Mouse (Mus musculus) hematopoietic stem cell, adult 5-6 weeks (primary cell): ENCODE data around the gene Gria3. TPM values are rescaled to one million over a fixed set of nuclear protein-coding genes. Genes with fewer than 3 reads are reported as not detected.

ENCODE experiments used
- ATAC-seq, 2 experiments: fragments of 125-278 bp in 1 of 2; replicated peaks in 1 of 2; 2 replicates each; pipeline ENCODE4 v1.8.0; 2016 to 2017; ENCODE audit warnings: inconsistent platforms in 2 of 2, mild to moderate bottlenecking in 2 of 2, moderate number of reproducible peaks in 2 of 2, low read depth in 1 of 2, moderate TSS enrichment in 1 of 2; ENCODE audit not compliant: low FRiP score in 2 of 2, poor library complexity in 2 of 2, severe bottlenecking in 2 of 2, insufficient read depth in 1 of 2, low TSS enrichment in 1 of 2
- total RNA-seq: library from RNA; stranded (forward); fragments of 172-1452, 232-1000 nt; gene quantifications from 2 replicates; pipeline ENCODE4 v1.2.3, GENCODE M21; 2017

Gria3 gene
- total RNA-seq, 1 experiment from 2014 or later: 24.2 TPM

DNA sequence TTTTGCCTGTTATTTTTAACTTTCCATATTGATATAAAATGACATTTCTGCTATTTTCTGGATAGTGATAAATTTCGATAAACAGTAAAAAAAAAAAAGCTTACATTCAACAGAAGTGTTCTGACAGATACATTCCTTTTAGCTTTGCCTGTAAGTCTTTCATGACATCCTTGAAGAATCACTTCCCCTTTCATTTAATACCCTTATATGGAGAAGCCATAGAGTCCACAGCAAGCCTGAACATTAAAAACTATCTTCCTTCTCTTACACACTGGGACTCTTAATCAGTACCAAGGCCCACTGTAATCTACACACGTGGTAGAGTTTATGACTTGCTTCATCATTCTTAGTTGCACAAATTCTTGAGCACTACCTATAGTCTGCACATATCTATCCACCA is 131.9 kb downstream of the Gria3 start:
- 0 out of 4 replicates have a peak, but pooled peaks of 1 of the 2 experiments have one; percentile 7 for ATAC-seq

DNA sequence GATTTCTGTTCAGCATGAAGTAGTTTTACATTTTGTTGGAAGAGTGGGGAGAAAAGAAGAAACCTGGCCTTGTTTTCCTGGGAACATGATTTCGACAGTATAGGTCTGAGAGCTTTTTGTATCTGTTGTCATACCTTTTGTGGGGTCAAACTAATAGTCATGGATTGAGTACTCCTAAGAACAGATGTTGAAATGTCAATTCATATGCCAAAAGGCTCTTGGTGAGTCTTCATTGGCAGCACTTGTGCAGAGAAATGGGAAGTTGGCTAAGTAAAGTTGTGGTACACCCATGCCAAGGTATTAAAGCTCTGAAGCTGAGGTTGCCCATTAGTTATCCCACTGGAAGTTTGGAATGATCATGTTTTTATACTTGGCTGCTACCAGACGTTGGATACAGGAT is 135.2 kb downstream of the Gria3 start:
- ATAC-seq: no peak

DNA sequence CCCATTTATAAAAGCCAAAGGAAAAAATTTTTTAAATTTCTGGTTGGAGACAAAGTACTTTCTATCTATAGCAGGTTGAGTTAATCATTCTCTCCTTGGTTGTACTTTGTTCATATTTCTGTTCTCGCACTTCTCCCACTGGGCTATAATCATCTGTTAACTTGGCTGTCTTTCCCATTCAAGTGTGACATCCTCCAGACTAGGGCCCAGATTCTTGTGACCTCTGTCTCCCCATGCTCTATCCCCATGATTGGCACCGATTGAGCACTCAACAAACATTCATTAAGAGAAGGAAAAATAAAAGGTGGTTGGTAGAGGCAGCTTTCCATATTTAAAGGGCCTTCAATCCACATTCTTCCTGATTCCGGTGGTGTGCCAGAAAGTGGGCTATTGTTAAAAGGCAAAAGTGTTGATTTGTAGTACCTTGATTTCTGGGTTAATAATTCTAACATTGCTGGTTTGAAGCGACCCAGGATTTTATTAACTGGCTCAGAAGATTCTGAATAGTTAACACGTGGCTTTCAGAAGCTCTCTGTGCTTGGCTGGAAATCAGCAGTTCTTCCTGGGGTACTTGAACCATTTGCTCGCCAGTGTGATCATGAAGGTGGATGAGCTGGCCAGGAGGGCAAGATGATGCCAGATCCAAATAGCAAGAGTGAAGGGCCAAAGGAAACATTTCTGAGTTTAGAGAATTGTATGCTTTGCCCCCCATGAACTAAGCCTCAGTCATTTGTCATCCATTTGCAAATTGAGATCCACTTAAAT is 161.8 kb downstream of the Gria3 start:
- no peak for ATAC-seq

DNA sequence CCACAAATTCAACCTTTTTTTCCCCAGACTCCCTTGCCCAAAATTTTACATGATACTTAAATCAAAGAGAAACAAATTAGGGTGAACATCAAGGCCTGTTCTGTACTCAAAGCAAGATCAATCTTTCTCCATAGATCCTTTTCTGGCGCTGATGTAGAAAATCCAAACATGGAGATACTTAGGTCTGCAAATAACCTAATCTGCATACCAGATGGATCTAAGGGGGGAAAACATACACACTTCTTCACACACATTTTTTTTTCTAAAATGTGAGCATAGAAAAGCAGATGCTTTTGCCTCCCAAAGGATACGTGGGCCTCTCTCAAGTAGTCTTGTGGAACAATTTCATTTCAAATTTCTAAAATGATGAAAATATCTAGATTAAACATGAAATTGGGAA is 164.2 kb downstream of the Gria3 start:
- ATAC-seq: no peak

DNA sequence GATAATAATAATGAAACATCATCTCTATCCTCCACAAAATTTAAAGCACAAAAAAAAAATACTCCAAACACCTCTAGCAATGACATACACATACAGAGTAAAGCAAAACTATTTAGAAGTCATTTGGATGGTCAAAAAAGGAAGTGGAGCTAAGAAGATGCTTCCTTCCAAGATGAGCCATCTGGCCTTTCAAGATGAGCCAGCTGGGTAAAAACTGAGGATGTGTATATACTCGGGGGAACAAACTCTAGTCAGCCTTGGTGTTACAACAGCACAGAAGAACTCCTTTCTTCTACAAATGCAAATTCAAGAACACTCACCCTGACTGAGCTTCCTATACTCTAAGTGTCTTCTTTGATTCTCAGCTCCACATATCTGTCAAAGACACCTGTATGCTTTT is 172.4 kb downstream of the Gria3 start:
- no peak for ATAC-seq

DNA sequence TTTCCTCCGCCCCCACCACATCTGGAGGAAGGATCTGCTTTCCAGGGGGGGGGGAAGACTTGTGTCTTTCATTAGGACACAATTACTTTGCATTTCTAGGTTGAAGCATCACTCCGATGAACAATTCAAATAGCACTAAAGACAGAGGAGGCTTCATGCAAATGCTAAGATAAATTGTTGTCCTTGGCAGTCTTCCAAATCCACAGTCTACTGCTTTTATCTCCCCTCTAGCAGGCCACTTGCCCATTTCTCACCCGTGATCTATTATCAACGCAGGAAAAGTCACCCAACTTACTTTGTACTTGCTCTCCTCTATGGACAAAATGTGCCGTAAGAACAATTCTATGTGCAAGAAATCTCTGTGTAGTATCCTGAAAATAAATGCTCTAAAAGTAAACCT is 178.1 kb downstream of the Gria3 start:
- no peak for ATAC-seq

DNA sequence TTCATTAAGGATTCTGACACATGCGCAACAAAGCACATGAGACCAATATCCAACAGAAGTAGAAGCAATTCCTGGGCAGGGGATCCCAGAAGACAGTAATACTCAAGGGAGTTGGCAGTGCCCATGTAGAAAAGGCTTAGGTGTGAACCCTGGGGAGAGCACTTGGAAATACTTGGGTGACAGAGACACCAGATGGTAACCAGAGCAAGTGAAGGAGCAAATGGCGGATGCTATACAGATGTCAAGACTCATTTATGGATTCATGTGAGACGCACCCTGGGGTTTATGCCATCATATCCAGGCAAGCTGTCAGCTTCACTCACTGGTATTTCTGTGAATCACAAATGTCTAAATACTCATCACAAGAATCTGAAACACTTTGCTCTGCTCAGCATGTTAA is 187.0 kb downstream of the Gria3 start:
- no peak for ATAC-seq

DNA sequence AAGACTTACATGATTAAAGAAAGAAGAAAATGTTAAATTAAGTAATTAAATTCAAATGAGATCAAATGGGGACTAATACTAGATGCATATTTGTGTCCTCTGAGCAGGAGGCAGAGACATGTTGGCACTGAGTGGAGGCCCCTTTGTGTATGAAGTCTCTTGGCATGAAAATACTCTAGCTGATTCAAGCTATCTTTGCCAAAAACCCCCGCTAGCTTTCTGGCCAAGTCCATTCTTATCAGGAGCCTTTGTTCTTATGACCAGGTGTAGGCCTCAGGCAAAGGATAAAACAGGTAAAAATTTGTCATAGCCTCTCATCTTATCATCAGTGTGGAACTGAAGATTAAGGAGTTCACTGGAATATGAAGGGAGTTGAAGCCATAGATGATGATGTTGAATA is 206.5 kb downstream of the Gria3 start:
- no peak for ATAC-seq

DNA sequence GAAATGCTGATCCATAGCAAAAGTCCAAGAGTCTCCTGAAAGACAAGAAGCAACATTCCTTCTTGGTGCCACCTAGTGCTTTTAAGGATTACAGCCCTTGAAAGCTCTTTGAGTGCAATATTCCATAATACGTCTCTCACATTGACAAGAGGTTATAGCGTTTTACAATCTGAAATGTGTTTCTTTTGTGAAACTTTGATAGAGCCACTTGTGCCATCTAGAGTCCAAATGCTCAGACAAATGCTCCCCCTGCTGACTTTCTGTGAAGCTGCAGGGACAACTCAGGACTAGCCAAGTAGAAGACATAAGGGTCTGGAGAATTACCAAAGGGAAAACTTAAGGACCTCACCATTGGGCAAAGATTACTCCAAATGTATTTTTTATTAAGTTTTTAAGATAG is 214.3 kb downstream of the Gria3 start:
- ATAC-seq: peak; percentile 32 to 71; a peak in 3 of 4 replicates

DNA sequence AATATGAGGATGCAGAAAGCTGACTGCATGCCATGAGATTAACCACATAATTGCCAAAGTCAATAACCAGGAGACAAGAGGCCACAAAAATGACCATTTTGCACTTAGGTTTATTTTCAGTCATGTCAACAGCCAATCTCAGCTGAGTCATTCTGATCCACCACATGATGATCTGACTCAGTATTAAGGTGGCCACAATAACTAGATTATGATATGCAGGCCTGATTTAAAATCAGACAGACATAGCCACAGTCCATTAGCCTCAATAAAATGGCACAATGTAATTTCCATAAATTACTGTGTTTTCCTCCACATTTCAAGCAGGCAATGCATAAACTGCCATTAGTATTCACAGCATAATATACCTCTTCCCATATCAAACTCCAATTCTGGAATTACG is 216.3 kb downstream of the Gria3 start:
- ATAC-seq: no peak

DNA sequence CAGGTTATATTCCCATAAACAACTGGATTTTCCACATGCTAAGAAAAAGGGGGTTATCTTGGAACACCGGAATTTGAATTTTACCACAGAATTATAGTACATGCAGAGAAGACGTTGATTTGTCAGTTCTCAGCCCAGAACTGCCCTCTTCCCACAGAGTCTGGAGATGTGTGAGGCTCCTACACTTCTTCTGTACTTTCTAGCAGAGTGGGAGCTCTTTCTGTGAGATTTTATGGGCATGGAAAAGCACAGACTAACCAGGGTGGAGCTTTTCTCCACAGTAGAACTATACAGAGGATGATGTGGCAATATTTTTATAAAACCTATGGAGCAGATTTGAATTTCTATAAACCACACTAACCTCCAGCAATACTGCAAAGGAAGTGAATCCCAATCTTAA is 217.7 kb downstream of the Gria3 start:
- no peak for ATAC-seq

DNA sequence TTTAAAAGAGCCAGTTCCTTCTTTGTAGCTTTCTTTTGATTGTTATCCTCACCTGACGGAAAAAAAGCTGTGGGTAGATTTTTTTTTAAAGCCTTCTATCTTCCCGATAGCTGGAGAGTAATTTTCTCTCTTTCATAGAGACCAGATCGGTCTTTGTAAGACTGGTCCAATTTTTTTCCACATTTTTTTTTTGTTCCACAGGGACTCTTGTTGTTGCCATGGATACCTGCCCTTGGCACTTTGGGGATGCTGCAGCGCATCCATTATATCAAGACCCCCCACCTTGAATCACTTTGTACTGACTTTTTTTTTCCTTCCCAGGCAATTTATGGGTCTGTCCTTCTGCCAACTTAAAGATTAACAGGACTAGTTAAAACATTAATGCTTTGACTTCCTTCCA is 232.9 kb downstream of the Gria3 start:
- no peak for ATAC-seq

DNA sequence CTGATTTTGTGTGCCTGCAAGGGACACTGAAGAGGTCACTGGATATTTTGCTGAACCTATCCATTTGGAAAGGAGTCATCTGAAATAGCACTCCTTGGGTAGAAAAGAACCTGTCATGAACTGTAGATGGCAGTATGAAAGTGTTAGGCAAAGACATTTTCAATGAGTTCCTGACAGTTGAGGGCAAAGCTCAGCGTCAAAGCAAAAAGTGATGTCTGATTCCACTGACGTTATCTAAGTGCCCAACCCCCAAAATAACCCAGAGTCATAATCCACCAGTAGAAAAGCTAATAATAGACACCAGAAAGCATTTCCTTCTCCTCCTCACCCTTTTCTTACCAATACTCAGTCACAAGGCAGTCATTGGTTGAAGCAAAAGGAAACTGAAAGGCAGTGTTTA is 244.3 kb downstream of the Gria3 start:
- no peak for ATAC-seq

DNA sequence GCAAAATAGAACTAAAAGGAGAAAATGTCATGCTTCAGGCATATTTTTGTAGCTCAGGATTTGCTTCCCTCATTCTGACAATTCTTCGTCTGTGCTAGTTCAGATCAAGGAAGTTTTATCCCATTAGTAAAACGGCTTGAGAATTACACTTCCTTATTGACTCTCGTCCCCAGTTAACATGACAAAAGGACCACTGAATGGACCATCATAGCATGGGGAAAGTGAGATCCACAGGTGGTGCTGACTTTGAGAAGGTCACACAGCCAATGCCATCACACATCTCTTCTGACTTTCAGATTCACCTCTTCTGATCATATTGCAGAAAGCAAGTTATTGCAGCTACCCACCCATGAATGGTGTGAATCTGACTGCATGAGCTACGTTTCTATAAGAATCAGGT is 257.1 kb downstream of the Gria3 start:
- ATAC-seq: no peak

DNA sequence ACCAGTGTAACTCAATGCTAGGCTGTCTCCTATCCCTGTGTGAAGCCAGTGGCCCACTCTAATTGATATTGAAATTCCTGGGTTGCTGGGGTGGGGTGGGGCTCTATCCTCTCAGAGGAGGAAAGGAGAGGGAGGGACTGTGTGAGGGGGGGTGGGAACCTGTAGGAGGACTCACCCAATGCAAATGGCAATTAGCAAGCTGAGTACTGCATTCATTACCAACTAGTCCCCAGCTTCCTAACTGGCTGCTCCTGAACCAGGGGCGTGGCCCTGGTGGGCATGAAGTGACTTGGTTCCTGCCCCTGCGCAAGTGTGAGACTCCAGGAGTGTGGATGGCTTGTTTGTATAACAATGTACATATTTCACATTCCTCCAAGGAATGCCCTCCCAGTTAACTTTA is 288.2 kb downstream of the Gria3 start:
- no peak for ATAC-seq

DNA sequence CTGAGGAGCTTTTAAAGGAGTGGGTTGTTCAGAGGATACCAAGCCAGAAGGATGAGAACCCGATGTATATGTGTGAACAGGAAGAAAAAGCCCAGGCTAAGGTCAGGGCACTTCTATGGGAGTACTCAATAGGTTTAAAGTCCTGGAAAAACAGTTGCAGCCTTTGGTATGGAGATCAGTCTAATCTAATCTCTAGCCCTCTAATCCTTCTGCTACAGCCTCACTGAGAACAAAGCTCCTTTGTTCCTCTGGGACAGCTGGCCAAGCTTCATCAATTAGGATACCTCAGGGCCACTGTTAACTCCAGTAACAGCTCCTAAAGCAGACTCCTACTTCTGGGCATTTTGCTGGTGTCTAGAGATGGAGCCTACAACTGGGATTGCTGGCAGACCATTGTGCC is 291.4 kb downstream of the Gria3 start:
- ATAC-seq: no peak
